Mouse (Mus musculus) cerebellum, adult 9-11 months (tissue): ENCODE results near the gene Fgfr2.

Source experiments
- DNase-seq: peaks from one replicate; pipeline ENCODE4 v3.0.0; 2022

Fgfr2 gene

DNA sequence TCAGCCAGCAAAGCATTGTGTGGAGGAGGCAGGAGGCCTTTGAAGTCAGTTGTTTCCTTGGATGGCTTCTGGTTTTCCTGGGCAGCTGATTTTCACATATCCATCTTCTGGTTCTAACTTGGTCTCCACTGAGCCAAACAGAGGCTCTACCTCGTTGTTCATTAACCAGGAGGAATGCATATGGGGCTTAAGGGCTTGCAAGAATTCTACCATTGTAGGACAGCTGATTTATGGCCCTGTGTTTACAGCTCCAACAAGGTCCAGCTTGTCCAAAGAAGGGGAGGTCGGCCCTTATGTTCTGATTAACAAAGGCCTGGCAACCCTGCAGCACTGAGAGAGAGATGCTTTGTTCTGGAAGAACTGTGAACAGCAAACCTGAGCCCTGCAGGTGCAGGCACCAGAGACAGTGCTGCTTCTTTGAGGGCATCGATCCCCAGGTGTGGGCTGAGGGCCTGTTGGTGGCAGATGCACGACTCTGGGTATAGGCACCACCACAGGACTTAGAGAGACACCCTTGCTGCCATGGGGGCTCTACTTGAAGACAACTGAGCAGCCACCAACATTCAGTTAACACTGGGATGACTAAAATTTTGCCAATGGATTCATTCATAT, 2787.6 kb downstream of the Fgfr2 start:
- no peak for DNase-seq

DNA sequence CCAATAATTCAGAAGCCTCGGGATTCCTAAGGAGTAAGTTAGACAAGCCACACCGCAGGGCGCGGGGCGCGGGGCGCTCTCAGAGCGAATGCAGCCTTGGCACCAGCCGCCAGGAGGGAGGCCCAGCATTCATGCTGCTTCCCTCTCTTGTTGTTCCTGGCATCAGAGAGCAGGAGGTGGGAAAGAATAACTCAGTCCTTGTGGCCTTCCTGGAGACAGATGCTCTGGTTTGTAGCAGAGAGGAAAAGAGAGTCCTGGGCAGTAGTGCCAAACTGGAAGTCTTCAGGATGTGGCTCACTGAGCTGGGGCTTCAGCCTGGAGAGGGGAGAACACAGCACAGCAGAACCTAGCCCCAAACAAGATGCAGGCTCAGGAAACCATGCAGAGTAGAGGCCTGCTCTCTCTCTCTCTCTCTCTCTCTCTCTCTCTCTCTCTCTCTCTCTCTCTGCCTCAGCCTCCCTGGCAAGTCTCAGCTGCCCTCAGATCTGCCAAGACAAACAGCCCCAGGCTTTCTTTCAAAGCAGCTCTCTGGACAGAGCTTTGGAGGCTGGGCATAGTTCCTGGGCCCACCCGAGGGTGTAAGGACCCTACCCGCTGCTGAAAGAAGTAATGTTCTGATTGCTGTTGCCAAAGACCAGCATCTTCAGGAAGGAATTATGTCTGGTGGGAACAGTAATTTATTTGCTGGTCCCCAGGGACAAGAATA, 2790.5 kb downstream of the Fgfr2 start:
- DNase-seq, result no peak

DNA sequence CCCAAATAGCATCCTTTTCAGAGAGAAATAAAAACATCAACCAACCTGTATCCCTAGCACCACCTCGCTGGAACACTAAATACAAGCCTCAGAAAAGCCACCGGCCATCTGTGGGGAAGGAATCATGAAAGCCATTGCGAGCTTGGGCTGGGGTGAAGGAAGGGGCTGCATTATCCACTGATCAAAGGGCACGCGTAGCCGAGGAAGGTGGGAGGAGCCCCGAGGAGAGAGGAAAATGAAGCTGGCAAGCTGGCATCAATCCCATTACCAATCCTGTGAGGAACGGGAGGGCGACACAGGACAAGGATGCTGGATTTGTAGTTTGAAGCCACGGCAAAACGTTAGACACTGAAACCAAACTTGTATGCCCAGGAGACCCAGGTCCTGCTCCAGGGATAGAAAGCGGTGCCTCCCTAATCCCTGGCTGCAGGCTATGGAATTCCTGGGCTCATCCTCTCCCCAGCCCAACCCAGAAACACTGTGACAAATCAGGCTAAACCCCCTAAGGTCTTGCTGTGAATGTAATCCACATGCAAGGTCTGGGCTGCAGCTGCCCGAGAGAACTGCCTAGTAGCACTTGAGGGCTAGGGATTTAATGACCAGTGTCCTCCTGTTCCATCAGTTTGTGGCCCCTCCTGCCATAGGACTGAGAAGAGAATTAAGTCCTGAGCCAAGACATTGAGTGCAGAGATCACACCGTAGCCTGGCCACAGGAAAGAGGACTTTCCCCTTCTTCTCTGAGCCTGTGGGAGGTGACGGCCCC, 2795.4 kb downstream of the Fgfr2 start:
- no peak for DNase-seq

DNA sequence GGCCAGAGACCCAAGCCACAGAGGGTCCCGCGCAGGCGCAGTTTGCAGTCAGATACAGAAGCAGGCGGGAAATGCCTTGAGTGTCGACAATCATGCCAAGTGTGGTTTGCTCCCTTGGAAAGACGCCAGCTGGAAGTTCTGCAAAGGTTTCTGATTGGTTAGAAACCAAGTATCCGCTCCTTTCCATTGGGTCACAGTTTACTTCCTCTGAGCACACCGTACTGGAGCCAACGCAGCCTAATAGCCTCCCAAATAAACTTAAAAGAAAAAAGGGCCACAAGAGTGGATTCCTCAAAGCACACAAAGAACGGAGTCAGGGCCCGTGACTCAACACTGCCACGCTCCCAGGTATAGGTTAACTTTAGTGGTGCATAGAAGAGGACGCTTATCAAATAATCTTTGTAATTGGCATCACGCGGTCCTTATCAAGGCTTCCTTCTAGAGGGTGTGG, 2797.1 kb downstream of the Fgfr2 start:
- no peak for DNase-seq

DNA sequence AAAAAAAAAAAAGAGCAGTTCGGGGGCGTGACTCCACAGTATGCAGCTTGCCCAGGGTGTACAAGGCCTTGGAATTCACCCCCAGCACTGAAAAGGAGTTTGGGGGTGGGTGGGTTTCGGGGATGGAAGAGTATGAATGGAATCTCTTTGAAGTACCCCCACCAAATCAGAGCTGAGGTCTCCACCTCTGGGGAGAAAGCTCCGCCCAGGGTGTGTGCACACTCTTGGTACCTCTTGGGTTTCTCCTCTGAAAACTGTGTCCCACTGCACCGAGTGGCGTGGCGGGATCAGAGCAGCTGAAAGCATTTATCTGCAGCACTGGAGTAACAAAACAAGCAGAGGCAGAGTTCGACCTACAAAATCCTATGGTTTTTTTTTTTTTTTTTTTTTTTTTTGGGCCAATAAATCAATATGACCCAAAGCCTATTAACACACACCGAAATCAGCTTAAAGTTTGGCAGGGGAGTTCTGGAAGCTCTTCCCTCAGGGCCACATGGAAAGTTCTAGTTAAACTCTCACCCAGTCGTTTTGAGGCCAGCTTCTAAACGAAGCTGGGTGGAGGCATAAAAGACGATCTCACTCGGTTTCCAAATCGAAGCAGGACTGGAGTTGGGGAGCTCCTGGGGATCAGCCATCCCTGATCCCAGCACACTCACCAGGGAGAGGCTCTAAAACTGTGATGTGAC, 2798.3 kb downstream of the Fgfr2 start:
- DNase-seq, result no peak

DNA sequence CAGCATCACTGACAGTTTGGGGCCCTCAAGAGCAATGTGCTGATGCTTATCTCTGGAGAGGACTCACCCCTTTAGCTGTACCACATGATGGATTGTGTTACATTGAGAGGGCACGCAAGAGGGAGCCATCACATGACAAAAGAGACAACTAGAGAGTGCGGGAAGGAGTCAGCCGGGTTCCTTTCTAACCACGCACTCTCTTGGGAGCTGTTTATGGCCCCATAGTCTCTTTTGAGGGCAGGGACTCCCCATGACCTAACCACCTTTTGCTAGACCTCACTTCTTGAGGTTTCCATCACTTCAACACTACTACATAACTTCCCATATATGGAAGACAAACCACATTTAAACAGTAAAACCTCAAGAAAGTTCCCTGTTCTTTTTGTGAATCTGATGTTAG, 2799.4 kb downstream of the Fgfr2 start:
- no peak for DNase-seq

DNA sequence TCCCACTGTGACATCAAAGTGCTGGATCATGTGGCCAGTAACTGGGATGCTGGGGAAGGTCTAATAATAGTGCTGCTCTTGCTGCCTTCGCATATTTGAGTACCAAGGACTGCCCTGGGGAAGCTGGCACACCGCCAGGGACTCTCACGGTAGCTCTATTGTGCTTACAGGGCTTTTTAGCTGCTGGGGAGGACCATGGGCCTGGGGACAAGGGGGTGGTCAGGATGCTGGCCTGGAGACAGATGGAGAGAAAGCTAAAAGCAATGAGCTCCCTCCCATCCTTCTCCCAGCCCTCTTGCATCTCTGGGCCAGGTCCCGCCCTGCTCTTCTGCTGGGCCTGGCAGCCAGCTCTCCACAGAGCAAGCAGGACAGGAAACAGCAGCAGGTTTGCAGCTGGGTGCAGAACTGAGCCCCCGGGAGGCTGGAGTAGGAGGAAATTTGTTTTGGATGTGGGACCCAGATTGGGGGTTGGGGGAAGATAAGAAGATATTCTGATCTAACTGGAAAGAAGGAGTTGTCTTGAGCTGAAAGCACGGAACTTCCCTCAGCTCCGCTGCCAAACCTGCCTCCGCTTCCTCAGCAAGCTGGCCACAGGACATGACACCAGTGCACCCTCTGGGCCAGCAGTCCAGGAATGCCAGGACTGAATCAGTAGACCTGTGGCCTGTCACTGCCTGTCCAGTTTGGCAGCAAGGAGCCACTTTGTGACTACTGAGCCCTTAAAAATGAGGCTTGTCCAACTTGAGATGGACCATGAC, 2803.2 kb downstream of the Fgfr2 start:
- DNase-seq, result peak; percentile 75

DNA sequence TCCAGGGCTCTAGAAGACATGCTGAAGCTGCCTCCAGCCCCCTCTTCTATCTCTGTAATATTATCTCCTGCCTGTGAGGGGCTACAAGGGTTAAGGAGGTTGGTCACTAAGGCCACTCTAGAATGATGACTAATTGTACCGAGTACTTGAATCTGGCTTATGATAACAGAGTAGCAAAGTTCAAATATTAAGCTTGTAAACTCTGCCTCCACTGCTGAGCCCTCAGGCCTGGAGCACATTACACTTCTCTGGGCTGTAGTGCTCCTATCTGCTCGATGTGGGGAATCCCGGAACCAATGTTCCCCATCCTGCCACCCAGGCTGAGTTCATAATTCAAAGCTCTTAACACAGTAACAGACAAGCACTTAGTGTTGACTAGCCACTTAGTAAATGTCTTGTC, 2806.9 kb downstream of the Fgfr2 start:
- DNase-seq, result no peak

DNA sequence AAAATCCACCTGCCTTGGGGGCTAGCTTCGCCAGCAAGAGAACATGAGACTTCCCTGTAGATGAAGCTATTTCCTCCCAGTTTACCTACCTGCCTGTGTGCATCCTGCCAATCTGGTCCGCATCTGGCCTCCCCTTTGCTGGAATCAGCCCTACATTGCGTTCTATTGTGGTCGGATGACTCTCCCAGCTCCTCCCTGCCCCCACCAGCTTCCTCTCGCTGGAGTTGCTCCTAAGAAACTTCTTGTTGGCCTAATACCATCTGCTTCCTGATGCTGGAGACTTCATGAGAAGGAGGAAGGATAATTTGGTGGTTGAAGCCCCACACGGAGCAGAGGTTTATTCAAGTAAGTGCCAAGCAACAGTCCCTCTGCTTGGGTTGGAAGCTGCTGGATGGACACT, 2807.9 kb downstream of the Fgfr2 start:
- no peak for DNase-seq

DNA sequence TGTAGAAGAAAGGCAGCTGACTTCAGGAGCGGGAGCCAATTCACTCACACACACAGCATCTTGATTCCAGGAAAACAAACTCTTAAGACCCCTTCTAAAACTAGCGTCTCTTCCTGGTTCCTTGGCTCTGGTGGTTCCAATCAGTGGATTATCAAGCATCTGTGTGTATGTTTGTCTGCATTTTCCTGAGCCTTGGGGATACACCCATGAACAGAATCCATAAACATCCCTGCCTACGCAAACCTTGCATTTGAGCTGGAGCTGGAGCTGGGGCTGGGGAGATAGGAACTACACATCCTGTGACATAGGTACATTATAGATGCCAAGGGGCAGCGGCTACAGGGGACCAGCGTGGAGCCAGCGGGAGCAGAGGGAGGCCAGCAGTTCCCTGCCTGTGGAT, 2808.5 kb downstream of the Fgfr2 start:
- no peak for DNase-seq

DNA sequence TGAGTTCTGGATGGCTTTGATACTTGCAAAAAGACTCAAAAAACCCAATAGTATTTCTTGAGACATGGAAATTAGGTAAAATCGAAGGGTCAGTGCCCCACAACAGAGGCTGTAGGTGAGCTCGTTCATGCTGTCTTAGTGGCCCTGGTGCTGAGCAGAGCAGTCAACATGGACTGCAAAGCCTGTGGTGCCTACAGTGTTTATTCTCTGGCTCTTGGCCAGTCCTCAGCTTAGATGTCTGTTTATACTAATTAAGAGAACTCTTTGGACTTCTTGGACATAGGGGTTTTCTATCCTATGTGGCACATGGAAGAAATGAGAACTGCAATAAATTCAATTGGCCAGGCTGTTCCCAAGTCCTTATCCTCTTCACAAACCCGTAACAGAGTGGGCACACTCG, 2811.8 kb downstream of the Fgfr2 start:
- no peak for DNase-seq

DNA sequence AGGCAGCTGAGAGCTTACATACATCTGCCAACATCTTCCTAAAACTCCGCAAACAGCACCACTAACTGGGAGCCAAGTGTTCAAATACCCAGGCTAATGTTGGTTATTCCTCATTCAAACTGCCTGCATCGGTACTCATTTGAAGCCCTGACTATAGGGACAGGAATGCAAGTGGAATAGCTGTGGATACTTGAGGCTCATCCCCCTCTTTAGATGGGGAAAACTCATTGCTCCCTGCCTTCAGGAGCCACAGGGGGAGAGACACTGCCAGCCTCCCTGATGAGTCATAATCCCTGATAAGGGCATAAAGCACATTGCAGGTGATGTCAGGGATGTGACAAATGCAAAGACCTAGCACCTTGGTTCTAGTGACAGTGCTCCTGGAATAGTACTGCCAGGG, 2814.0 kb downstream of the Fgfr2 start:
- no peak for DNase-seq

DNA sequence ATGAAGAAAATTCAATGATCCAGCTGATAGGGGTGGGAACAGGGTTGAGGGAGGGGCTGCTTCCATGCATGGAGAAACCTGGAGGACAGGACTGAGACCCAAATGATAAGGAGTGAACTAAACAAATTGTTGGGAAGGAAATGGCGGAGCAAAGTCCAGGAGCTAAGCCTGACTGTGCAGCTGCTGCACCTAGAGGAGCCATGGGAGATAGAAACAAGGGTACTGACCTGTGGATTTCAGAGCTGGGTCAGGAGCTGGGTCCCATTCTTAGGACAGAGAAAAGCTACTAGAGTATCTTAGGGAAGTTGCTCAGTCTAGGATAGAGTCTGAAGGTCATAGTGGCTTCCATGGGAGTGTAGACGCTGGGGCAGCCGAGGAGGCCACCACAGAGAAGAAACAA, 2816.1 kb downstream of the Fgfr2 start:
- no peak for DNase-seq

DNA sequence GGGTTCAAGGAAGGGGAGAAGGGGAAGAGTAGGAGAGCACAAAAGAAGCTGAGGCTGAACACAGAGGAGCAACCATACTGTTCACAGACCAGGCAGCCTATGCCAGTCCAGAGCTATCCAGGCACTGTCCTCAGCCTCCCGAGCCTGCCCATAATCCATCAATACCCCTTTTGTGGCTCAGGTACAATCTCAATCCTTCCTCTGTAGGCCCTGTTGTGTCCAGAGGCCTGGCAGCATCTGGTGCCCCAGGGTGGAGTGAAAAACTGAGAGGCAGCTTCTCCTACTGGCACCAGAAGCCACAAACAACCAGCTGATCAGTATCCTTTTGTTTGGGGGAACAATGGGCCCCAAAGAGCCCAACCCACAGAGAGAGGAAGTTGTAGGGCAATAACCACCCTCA, 2818.5 kb downstream of the Fgfr2 start:
- DNase-seq, result peak; percentile 31

DNA sequence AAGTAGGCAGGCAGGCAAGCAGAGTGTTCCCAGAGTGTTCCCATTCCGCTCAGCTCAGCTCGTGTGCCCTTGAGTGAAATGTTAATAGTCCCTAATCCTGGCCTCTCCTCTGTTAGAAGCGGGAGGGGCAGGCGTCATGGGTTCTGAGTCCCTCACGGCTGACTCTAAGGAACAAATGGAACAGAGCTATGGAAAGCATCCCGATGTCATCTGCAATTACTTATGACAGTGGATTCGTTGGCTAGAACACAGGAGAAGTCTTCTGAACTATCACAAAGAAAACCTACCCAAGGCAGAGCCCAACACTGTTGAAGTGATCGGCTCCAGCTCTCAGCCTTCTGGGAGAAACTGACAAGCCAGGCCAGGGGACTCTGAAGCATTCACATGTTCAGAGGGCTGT, 2819.7 kb downstream of the Fgfr2 start:
- DNase-seq, result no peak

DNA sequence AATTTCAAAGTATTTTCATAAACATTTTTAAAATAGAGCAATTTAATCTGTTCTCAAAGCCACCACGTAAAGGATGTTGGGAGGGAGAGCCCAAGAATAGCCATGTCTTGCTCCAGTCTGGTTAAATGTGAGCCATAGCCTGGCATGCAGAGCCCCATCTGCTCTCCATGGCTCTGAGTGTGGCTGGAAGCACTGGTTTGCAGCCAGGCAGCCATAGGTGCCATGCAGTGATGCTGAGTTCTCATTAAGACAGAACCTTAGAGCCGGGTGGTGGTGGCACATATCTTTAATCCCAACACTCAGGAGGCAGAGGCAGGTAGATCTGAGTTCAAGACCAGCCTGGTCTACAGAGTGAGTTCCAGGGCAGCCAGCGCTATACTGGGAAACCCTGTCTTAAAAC, 2822.5 kb downstream of the Fgfr2 start:
- no peak for DNase-seq

DNA sequence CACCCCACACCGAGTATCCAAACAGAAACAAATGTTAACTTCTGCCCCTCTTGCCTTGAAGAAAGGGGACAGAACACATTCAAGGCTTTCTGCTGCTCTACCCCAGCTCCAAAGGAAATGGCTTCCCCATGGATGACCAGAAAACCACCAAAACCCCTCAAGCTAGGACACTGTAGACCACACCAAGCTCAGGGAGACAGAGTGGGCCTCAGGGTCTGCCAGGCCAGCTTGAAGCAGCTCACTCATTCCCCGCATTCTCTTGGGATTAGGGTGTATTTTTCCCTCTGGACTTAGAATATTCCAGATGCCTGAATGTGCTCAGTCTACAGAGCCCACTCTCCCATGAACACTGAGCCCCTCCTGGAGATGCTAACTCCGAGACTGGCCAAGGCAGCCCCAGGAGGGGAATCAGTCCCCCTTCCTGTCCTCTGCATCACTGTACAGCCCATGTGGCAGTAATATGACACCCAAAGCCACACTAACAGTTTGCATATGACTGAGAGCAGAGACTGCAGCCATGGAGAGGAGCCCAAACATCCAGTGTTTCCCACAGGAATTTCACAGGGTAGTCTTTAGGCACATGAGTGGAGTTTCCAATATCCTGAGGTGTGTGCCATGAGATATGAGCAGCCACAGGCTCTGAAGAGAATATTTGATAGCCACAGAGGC, 2824.1 kb downstream of the Fgfr2 start:
- no peak for DNase-seq

DNA sequence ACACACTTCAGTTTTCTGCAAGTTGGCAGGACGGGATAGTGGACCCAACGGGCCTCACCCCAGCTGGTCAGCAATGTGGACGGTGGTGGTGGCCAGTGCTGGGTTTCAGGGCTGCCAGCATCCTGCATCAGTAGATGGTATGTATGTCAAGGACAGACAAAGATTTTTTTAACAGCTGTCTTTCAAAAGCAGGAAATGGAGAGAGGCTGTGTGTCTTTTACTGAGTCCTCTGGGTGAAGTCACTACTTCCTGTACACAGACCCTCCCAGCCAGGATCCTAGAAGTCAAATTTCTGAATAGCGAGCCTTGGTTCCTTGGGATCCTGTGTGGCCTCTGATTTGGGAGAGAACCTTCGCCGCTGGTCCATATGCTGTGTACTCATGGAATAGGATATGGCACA, 2832.0 kb downstream of the Fgfr2 start:
- no peak for DNase-seq

DNA sequence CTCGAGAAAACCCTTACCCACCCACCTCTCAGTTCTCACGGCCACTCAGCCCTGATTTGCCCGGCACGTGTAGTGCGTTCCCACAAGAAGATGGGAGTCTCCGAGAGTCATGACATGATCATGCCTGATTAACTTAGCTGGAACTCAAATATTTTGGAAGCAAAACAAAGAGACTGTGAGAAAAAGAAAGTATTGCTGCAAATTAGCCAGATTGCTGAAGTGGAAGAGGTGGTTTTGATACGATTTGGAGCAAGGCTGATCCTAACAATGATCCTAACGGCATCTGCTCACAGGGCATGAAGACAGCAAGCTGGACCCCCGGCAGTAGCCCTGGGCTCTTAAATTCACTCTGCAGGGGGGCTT, 2833.7 kb downstream of the Fgfr2 start:
- DNase-seq, result no peak

DNA sequence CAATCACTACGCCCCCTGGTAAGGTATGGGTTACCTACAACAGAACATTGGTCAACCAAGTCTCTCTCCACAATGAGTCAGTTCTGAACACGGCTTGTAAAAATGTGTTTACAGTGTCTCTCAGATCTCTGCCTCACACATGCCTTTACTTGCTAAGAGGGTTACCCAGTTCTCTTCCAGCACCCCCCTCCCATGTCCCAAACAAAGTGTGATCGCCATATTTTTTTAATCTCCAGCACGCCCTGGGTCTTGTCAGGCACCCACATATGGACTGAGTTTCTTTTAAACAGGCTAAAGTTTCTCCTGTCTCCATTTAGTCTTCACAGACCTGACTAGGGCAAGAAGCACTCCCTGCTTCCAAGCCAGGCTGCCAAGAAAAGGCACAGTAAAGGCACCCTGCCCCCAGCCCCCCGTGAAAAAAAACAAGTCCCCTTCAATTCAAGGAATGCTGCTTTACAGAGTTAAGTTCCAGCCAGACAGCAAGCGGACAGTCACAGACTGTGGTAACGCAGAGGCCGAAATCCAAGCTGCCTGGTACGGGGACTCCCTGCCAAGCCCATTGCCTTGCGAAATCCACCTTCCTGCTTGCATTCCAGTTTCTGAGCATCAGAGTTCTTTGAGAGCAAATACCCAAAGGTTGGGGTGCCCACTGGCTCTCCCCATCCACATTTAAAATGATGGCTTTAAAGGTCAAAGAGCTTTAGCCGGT, 2834.3 kb downstream of the Fgfr2 start:
- DNase-seq, result no peak

DNA sequence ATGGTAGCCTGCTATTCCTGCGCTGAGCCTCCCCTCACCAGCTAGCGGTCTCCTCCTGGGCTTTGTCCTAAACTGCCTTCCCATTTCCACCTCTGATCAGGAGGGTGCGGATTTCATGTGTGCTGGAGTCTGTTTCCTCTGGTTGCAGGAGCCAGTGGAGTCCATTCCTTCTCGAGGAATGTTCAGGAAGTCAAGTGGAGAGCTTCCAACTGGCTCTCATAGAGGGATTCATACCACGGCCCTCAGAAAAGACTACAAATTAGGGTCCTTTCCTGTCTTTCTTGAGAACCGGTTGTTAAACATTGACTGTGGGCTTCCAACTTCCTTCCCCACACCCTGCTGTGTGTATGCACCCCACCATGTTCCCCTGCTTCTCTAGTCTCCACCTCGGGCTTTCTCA, 2834.9 kb downstream of the Fgfr2 start:
- DNase-seq, result no peak
